Mouse (Mus musculus) bone marrow, adult 2 months (tissue): ENCODE measurements around the gene Aimp2.

Experiments used
- CTCF ChIP-seq: fragments of 200-500 bp; IDR thresholded peaks from 2 replicates; pipeline ENCODE4 v1.5.1; 2011; ENCODE audit warnings: low read length, control low read depth; ENCODE audit not compliant: control insufficient read depth, insufficient read depth
- POLR2A ChIP-seq: fragments of 200-500 bp; IDR thresholded peaks from 2 replicates; pipeline ENCODE4 v1.6.1; 2011; ENCODE audit warnings: low read depth, mild to moderate bottlenecking, control low read depth, low read length, borderline replicate concordance; ENCODE audit not compliant: control insufficient read depth

- TF ChIP-seq CTCF (no peak), POLR2A (no peak)
These were observed 24.2 kb upstream of the Aimp2 start for GRCm38 (mm10) chr5:143933875-143934274.
